Comparison of ENCODE assay signal across 9 mouse cellular contexts in the genomic region with DNA sequence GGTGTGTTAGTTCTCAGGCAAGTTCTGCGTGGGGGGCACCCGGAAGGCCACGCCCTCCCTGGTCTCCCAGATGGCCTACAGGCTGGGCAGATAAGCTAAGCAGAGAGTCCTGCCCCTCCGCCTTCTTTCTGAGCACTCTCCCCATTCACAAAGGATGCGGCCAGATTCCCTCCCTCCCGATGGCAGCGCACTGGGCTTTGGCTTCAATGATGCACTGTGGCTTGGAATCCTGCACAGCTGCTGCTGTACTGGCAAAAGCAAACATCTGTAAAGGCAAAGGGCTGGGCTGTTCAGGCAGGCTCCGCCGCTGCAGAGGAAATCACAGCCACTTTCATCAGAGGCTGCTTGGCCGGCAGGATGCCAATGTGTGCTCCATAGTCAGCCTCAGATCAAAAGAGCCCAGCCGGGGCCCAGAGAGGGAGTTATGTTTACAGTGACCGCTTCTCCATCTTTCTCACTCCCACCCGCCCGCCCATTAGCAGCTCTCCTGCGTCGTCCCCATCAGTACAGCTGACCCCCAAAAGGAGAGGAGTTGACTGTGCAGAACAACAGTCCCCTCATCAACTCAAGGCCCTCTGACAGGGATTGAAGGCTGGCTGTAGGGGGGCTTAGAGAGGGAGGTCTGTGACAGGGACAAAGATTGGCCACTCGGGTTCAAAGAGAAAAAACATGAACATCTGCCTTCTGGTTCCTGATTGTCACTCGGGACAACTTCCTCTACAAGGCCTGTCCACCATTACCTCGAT. TPM values are rescaled to one million over a fixed set of nuclear protein-coding genes. Genes with fewer than 3 reads are reported as not detected.
DNase-seq lines count a peak whose midpoint lies in the region; ATAC-seq and TF ChIP-seq lines count a peak whose summit lies in the region.
"Had no signal": no experiment of that assay in that cellular context is flagged by ENCODE, and none has a peak within 500 bp of the region (broad histone marks: within the 10 kb centered on the region; RNA-seq: fewer than 3 reads in every experiment).

No protein-coding gene starts in this region.

- peak overlapping the region; percentile 53 for H3K4me2 ChIP-seq in kidney, embryonic 15.5 days
- H3K4me2 ChIP-seq in forebrain, embryonic 13.5 days = peak overlapping the region; percentile 47
- H3K4me2 ChIP-seq in hindbrain, embryonic 15.5 days = peak overlapping the region; percentile 33
- H3K4me2 ChIP-seq in neural tube, embryonic 15.5 days = peak overlapping the region; percentile 46

- peak overlapping the region; percentile 91 for H3K27ac ChIP-seq in kidney, embryonic 15.5 days
- H3K27ac ChIP-seq in forebrain, embryonic 13.5 days = peak overlapping the region; percentile 90
- peak overlapping the region; percentile 73 for H3K27ac ChIP-seq in hindbrain, embryonic 15.5 days (replicated peaks)
- H3K27ac ChIP-seq in neural tube, embryonic 15.5 days (replicated peaks) = peak overlapping the region; percentile 83
- no peak overlapping the region for H3K27ac ChIP-seq in thymus, adult 2 months (ENCODE audit: control insufficient read depth, insufficient read depth, low read length)

- no peak for TF ChIP-seq POLR2A in thymus, adult 2 months (IDR thresholded peaks at IDR 0.05; ENCODE audit: control insufficient read depth, extremely low read depth, insufficient read depth, low read length, poor library complexity)

- no peak overlapping the region for H3K9ac ChIP-seq in kidney, embryonic 15.5 days
- H3K9ac ChIP-seq in forebrain, embryonic 13.5 days = peak overlapping the region; percentile 60
- H3K9ac ChIP-seq in hindbrain, embryonic 15.5 days = peak overlapping the region; percentile 32; the same call in 1 of the 2 replicates
- peak overlapping the region; percentile 40; the same call in 1 of the 2 replicates for H3K9ac ChIP-seq in neural tube, embryonic 15.5 days (replicated peaks)

- ATAC-seq in kidney, embryonic 15.5 days (replicated peaks; ENCODE audit: low FRiP score) = peak; percentile 55
- ATAC-seq in forebrain, embryonic 13.5 days = peak; percentile 73
- peak; percentile 41; the same call in 1 of the 2 replicates for ATAC-seq in hindbrain, embryonic 15.5 days (ENCODE audit: low FRiP score, low read depth)
- ATAC-seq in neural tube, embryonic 15.5 days (ENCODE audit: low FRiP score) = peak; percentile 52

- WGBS in kidney, embryonic 15.5 days = 6% methylated on average over 19 of the region's 19 CpGs
- 8% methylated on average over 19 of the region's 19 CpGs for WGBS in forebrain, embryonic 13.5 days
- 5% methylated on average over 19 of the region's 19 CpGs for WGBS in hindbrain, embryonic 15.5 days
- 9% methylated on average over 19 of the region's 19 CpGs for WGBS in neural tube, embryonic 15.5 days
- 45% methylated on average over 19 of the region's 19 CpGs for WGBS in thymus, adult 2 months

- H3K27me3 ChIP-seq in kidney, embryonic 15.5 days = no peaks in the 10 kb centered on the region
- H3K27me3 ChIP-seq in forebrain, embryonic 13.5 days = no peaks in the 10 kb centered on the region
- H3K27me3 ChIP-seq in hindbrain, embryonic 15.5 days = no peaks in the 10 kb centered on the region
- H3K27me3 ChIP-seq in neural tube, embryonic 15.5 days (replicated peaks) = no peaks in the 10 kb centered on the region
- H3K27me3 ChIP-seq in thymus, adult 2 months (ENCODE audit: control insufficient read depth, insufficient read depth, low read length) = no peaks in the 10 kb centered on the region

- peaks cover 61% of the 10 kb centered on the region for H3K4me1 ChIP-seq in kidney, embryonic 15.5 days
- H3K4me1 ChIP-seq in forebrain, embryonic 13.5 days = peaks cover 57% of the 10 kb centered on the region
- H3K4me1 ChIP-seq in hindbrain, embryonic 15.5 days (replicated peaks) = peaks cover 69% of the 10 kb centered on the region
- H3K4me1 ChIP-seq in neural tube, embryonic 15.5 days = peaks cover 63% of the 10 kb centered on the region
- H3K4me1 ChIP-seq in thymus, adult 2 months (replicated peaks; ENCODE audit: control insufficient read depth, insufficient read depth, low read length) = peaks cover 29% of the 10 kb centered on the region

- no peaks in the 10 kb centered on the region for H3K9me3 ChIP-seq in kidney, embryonic 15.5 days (replicated peaks)
- no peaks in the 10 kb centered on the region for H3K9me3 ChIP-seq in forebrain, embryonic 13.5 days (replicated peaks)
- no peaks in the 10 kb centered on the region for H3K9me3 ChIP-seq in hindbrain, embryonic 15.5 days
- no peaks in the 10 kb centered on the region for H3K9me3 ChIP-seq in neural tube, embryonic 15.5 days (replicated peaks)
- H3K9me3 ChIP-seq: G1E had no signal

- no peak for DNase-seq in kidney, adult 9 months
- DNase-seq in adrenal gland, postnatal 36 days = peak; percentile 83 to 86
- peak; percentile 67 to 76 for DNase-seq in lung, adult 18-20 months
- no peak for DNase-seq in thymus, adult 2 months

- no peak for TF ChIP-seq CTCF in thymus, adult 2 months (IDR thresholded peaks at IDR 0.05; ENCODE audit: borderline replicate concordance, control insufficient read depth, extremely low read depth, insufficient read depth, low read length, poor library complexity)

- H3K36me3 ChIP-seq in kidney, embryonic 15.5 days = peaks cover 44% of the 10 kb centered on the region
- H3K36me3 ChIP-seq in forebrain, embryonic 13.5 days (ENCODE audit: poor library complexity, severe bottlenecking) = peaks cover 46% of the 10 kb centered on the region
- peaks cover 33% of the 10 kb centered on the region for H3K36me3 ChIP-seq in hindbrain, embryonic 15.5 days
- H3K36me3 ChIP-seq in neural tube, embryonic 15.5 days = peaks cover 40% of the 10 kb centered on the region
- peaks cover 28% of the 10 kb centered on the region for H3K36me3 ChIP-seq in thymus, adult 2 months (ENCODE audit: control insufficient read depth, insufficient read depth, low read length)

- peak overlapping the region; percentile 13; the same call in 1 of the 2 replicates for H3K4me3 ChIP-seq in kidney, embryonic 15.5 days (replicated peaks)
- H3K4me3 ChIP-seq in forebrain, embryonic 13.5 days = peak overlapping the region; percentile 12; the same call in 1 of the 2 replicates
- no peak overlapping the region; the same call in 1 of the 2 replicates for H3K4me3 ChIP-seq in hindbrain, embryonic 15.5 days
- H3K4me3 ChIP-seq in neural tube, embryonic 15.5 days (replicated peaks) = no peak overlapping the region; the same call in 1 of the 2 replicates
- H3K4me3 ChIP-seq in thymus, adult 2 months (ENCODE audit: control insufficient read depth, insufficient read depth, low read length) = no peak overlapping the region

RNA-seq across cellular contexts. Expression of gene Vps37b, which starts 21.0 kb away (rescaled TPM):
- 33.8 and 35.3 TPM in 2 replicates for polyA plus RNA-seq in kidney, embryonic 15.5 days (2015; fragmentation: Nextera tagmentation; extraction: Ambion mirVana)
- 100 to 1,000 TPM in 1 of 2 experiments, 10 to 100 TPM in 1; 93.1 to 188 TPM for total RNA-seq in adrenal gland, postnatal 36 days (2021)
- polyA plus RNA-seq in forebrain, embryonic 13.5 days (2015; fragmentation: Nextera tagmentation; extraction: Ambion mirVana) = 86.5 and 92.2 TPM in 2 replicates
- polyA plus RNA-seq in hindbrain, embryonic 15.5 days (2015; fragmentation: Nextera tagmentation; extraction: Ambion mirVana) = 75.5 and 82.4 TPM in 2 replicates
- polyA plus RNA-seq in neural tube, embryonic 15.5 days (2015; fragmentation: Nextera tagmentation; extraction: Ambion mirVana) = 48.8 and 50.4 TPM in 2 replicates
- 111 and 119 TPM in 2 replicates for polyA plus RNA-seq in thymus, adult 2 months (2012; rRNA removed)

RNA-seq across cellular contexts. Expression of gene Hip1r, which starts 37.7 kb away (rescaled TPM):
- 18.2 and 20.0 TPM in 2 replicates for polyA plus RNA-seq in kidney, embryonic 15.5 days (2015; fragmentation: Nextera tagmentation; extraction: Ambion mirVana)
- 10 to 100 TPM; 15.1 to 18.4 TPM for total RNA-seq in adrenal gland, postnatal 36 days (2021)
- 16.2 and 16.8 TPM in 2 replicates for polyA plus RNA-seq in forebrain, embryonic 13.5 days (2015; fragmentation: Nextera tagmentation; extraction: Ambion mirVana)
- polyA plus RNA-seq in hindbrain, embryonic 15.5 days (2015; fragmentation: Nextera tagmentation; extraction: Ambion mirVana) = 33.9 and 34.2 TPM in 2 replicates
- polyA plus RNA-seq in neural tube, embryonic 15.5 days (2015; fragmentation: Nextera tagmentation; extraction: Ambion mirVana) = 24.1 and 31.0 TPM in 2 replicates
- polyA plus RNA-seq in thymus, adult 2 months (2012; rRNA removed) = 12.5 and 13.8 TPM in 2 replicates

Comparison
In these comparisons a context has a peak if more than half of its experiments do, and no peak if none do; other contexts are left out.
1. H3K4me3 ChIP-seq: peak in kidney, embryonic 15.5 days (single experiment) and forebrain, embryonic 13.5 days (single experiment); none in hindbrain, embryonic 15.5 days (single experiment), neural tube, embryonic 15.5 days (single experiment) and thymus, adult 2 months (single experiment).
2. DNase-seq: peak in adrenal gland, postnatal 36 days (2 of 2) and lung, adult 18-20 months (2 of 2); none in kidney, adult 9 months (single experiment) and thymus, adult 2 months (single experiment).
3. Peak in every context shown above with its lines, with median percentiles within 50 percentile points of each other: ATAC-seq and H3K4me2 ChIP-seq.